Mouse (Mus musculus) limb, embryonic 10.5 days (tissue): ENCODE measurements at regions not wholly inside any gene's neighbourhood (a gene's known extent, or its start where the extent isn't known, plus 50 kb on each side); places are given as distances from the start of the nearest gene placed in this dataset.

Source experiments
- DNase-seq: peaks from one replicate; pipeline ENCODE4 v3.0.0-alpha.2; 2017; ENCODE audit warnings: low spot score
- H3K27ac ChIP-seq: fragments of 300-500 bp; sonication (generic); 2 replicates; pipeline ENCODE4 v1.5.1; 2016; ENCODE audit warnings: mild to moderate bottlenecking
- H3K27me3 ChIP-seq: fragments of 300-500 bp; sonication (generic); 2 replicates; pipeline ENCODE4 v1.6.1; 2016; ENCODE audit warnings: low read depth, mild to moderate bottlenecking; ENCODE audit not compliant: poor library complexity, severe bottlenecking
- H3K36me3 ChIP-seq: fragments of 300-500 bp; sonication (generic); 2 replicates; pipeline ENCODE4 v1.6.1; 2016; ENCODE audit warnings: mild to moderate bottlenecking, moderate library complexity
- H3K4me1 ChIP-seq: fragments of 300-500 bp; sonication (generic); 2 replicates; pipeline ENCODE4 v1.6.1; 2016
- H3K4me3 ChIP-seq: fragments of 300-500 bp; sonication (generic); 2 replicates; pipeline ENCODE4 v1.5.1; 2016; ENCODE audit warnings: mild to moderate bottlenecking, moderate library complexity
- H3K9me3 ChIP-seq: fragments of 300-500 bp; sonication (generic); replicated peaks from 2 replicates; pipeline ENCODE4 v1.6.1; 2016; ENCODE audit warnings: mild to moderate bottlenecking
- WGBS: fragments of 180-500 bp; shearing (Covaris S2); methylation state at CpG from one replicate; pipeline ENCODE4 v1.1.7; 2016; 5-methylcytosine and 5-hydroxymethylcytosine counted together

DNA sequence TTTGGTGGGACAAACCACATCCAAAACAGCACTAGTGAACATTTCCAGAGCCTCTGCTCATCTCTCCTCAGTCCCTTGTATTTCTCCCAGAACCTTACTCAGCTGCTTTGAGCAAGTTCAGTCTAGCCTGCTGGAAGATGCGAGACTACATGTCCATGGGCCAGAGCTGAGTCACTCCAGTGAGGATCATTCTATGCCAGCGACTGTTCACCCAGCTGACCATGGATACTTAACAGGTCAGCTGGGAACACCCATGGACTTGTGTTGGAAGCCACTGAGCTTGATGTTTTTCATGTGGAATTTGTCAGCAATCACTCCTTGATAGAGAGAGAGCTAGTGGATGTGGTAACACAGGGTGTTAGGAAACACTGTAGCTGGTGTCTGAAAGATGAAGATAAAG is 146.5 kb upstream of the Jag1 start:
- H3K36me3 ChIP-seq = no peaks in the 10 kb centered on the region
- WGBS = 89% methylated on average over 2 of the region's 2 CpGs
- no peak overlapping the region for H3K27ac ChIP-seq
- no peak overlapping the region for H3K4me3 ChIP-seq
- no peaks in the 10 kb centered on the region for H3K27me3 ChIP-seq
- no peaks in the 10 kb centered on the region for H3K4me1 ChIP-seq
- H3K9me3 ChIP-seq = no peaks in the 10 kb centered on the region
- DNase-seq = no peak

DNA sequence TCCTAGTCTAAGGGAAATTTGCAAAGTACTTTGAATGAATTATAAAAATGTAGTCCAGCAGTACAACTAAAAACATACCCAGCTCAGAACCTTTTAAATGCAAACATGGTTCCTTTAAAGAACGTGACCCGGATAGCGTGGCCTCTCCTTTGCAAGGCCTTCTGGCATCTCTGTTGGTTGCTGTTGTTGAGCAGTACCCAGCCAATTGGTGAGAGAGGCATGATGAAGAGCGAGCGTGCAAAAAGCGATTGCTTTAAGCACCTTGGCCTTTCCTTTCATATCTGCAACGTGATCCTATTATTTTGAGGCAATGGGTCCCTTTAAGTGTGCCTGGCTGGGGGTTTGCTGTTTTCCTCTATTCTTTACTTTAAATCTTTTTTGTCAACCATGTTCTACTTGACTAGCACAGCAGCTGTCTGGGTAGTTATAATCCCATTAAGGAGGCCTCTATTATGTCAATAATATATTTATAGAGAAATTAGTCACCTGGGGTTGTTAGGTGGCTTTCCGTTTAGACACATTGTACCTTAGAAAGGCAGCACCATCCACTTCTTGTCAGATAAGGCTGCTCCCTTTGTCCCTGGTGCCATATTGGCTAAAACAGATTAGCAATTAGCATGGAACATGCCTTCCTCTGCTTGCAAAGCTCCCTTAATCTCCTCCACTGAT is 141.5 kb upstream of the Jag1 start:
- Histone ChIP-seq H3K4me3 (no peak overlapping the region), H3K27ac (no peak overlapping the region), H3K9me3 (no peaks in the 10 kb centered on the region), H3K4me1 (no peaks in the 10 kb centered on the region), H3K36me3 (no peaks in the 10 kb centered on the region), H3K27me3 (peaks cover 20% of the 10 kb centered on the region; the same call in 1 of the 2 replicates)
- WGBS = 95% methylated on average over 8 of the region's 8 CpGs
- DNase-seq = no peak

DNA sequence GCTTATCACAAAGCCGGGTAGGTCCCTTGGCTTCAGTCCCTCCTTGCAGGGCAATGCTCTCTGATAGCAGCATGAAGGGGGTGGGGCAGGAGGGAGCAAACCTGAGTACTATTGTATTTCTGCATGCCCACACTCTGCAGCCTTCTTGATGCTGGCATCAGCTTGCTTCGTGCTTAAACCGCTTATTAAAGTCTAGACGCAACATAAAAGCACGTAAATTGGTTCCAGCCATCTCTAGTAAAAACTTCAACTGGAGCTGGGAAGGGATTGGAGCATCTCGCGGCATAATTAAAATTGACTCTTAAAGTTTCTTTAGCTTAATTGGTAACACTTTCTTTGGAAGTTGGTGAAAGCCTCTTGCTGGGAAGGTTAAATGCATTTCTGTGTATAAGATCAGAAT is 131.5 kb upstream of the Jag1 start:
- peak; percentile 45 for DNase-seq
- peak overlapping the region; percentile 5; the same call in 1 of the 2 replicates for H3K4me3 ChIP-seq
- peak overlapping the region; percentile 63 for H3K27ac ChIP-seq
- no peaks in the 10 kb centered on the region for H3K36me3 ChIP-seq
- peaks cover 52% of the 10 kb centered on the region for H3K4me1 ChIP-seq
- peaks cover 43% of the 10 kb centered on the region for H3K27me3 ChIP-seq
- no peaks in the 10 kb centered on the region for H3K9me3 ChIP-seq
- WGBS = 16% methylated on average over 7 of the region's 7 CpGs

DNA sequence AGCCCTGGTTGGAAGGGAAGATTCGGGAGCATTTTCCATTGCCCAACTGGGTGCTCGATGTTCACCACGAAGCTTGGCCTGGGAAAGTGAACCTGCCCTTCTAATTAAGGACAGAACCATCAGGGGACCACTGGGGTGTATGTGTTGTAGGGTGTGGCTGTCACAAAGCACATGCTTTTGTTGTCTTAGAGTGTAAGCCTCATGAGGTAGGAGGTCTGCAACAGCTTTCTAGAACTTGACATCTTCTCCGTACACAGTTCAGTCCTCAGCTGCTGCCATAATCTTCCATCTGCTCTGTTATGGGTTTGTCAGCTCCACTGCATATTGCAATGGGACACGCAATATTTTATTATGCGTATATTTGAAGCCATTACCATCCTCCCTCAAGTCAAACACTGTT is 127.9 kb upstream of the Jag1 start:
- no peak for DNase-seq
- H3K27me3 ChIP-seq = peaks cover 9% of the 10 kb centered on the region
- H3K4me3 ChIP-seq = no peak overlapping the region
- H3K27ac ChIP-seq = peak overlapping the region; percentile 76
- peaks cover 52% of the 10 kb centered on the region for H3K4me1 ChIP-seq
- no peaks in the 10 kb centered on the region for H3K9me3 ChIP-seq
- WGBS = 83% methylated on average over 6 of the region's 6 CpGs
- no peaks in the 10 kb centered on the region for H3K36me3 ChIP-seq

DNA sequence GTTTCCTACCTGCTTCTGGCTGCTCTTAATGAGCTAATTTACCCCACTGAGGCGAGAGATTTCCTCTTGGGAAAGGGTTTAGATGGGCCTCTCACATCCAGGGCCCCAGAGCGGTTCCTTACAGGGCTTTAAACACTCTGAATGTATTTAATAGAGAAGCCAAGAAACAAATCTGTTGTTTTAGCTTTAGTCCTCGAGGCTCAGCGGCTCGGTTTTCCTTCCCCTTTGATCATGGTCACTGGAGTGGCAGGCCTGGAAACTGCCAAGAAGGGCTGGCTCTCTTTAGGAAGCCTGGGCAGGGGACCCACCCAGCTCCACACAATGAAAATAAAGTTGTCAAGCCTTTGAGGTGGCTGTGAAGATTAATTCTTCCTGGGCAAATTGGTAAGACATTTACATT is 127.5 kb upstream of the Jag1 start:
- WGBS = 13% methylated on average over 5 of the region's 5 CpGs
- H3K27ac ChIP-seq = peak overlapping the region; percentile 76; the same call in 1 of the 2 replicates
- H3K27me3 ChIP-seq = 0 out of 2 replicates have a peak, but pooled peaks cover 5% of the 10 kb centered on the region
- peaks cover 51% of the 10 kb centered on the region for H3K4me1 ChIP-seq
- DNase-seq = peak; percentile 60
- no peak overlapping the region for H3K4me3 ChIP-seq
- H3K9me3 ChIP-seq = no peaks in the 10 kb centered on the region
- no peaks in the 10 kb centered on the region for H3K36me3 ChIP-seq

DNA sequence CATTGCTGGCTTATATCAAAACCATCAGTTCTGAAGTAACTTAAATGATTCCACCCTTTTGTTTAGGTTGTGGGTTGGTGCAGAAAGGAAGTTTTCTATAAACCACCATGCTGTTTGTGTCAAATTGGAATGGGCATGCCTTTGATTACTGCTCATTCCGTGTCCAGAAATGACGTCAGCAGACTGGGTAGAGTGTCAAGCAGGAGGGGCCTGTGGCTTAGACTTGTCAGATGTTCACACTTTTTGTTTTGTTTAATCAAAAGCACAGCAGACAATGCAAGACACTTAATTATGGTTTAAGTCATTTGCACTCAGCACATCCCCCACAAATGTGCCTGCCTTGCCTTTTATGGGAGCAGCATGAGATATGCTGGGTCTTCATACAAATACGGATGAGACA is 120.5 kb upstream of the Jag1 start:
- Histone ChIP-seq H3K27me3 (0 out of 2 replicates have a peak, but pooled peaks cover 3% of the 10 kb centered on the region), H3K4me3 (no peak overlapping the region), H3K27ac (no peak overlapping the region), H3K36me3 (no peaks in the 10 kb centered on the region), H3K4me1 (no peaks in the 10 kb centered on the region), H3K9me3 (no peaks in the 10 kb centered on the region)
- 71% methylated on average over 3 of the region's 3 CpGs for WGBS
- DNase-seq = no peak

DNA sequence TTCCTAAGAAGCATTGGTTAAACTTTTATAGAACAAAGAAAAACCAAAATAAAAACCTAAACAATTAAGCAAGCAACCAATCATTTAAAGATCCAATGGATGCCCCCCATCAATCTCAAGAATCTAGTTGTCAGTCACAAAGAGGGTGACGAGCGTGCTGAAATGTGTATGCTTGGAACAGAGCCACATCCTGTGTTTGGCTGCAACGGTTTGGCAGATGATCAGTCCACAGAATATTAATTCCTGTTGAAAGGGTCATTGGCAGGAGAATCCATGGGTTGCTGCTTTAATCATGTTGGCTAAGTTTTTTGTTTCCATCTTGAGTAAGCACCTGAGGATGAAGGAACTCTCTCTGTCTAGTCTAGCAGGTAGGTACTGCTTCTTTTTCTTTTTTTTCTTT is 117.5 kb upstream of the Jag1 start:
- no peak for DNase-seq
- H3K27ac ChIP-seq = no peak overlapping the region
- H3K27me3 ChIP-seq = 0 out of 2 replicates have a peak, but pooled peaks cover 3% of the 10 kb centered on the region
- no peak overlapping the region for H3K4me3 ChIP-seq
- no peaks in the 10 kb centered on the region for H3K9me3 ChIP-seq
- H3K36me3 ChIP-seq = no peaks in the 10 kb centered on the region
- WGBS = 91% methylated on average over 3 of the region's 3 CpGs
- 0 out of 2 replicates have a peak, but pooled peaks cover 3% of the 10 kb centered on the region for H3K4me1 ChIP-seq

DNA sequence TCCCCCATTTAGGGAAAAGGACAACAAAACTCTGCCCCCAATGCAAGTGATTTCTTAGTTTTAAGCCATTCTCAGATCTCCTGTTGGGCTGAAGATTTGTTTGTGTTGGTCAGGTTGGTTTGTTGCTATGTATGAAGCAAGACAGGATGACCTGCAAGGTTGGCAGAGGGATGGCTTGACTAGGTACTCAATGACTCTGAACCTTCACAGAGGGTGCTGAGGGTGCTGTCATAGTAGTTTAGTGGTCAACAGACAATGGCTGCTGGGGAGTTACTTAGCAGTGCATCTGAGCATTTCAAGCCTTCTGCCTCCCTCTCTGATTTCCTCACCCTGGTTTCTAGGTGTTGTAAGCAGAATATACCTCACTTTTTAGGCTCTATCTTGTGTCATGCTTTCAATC is 114.7 kb upstream of the Jag1 start:
- Histone ChIP-seq H3K36me3 (no peaks in the 10 kb centered on the region), H3K4me3 (no peak overlapping the region), H3K4me1 (0 out of 2 replicates have a peak, but pooled peaks cover 3% of the 10 kb centered on the region), H3K27me3 (no peaks in the 10 kb centered on the region), H3K27ac (no peak overlapping the region), H3K9me3 (no peaks in the 10 kb centered on the region)
- no peak for DNase-seq

DNA sequence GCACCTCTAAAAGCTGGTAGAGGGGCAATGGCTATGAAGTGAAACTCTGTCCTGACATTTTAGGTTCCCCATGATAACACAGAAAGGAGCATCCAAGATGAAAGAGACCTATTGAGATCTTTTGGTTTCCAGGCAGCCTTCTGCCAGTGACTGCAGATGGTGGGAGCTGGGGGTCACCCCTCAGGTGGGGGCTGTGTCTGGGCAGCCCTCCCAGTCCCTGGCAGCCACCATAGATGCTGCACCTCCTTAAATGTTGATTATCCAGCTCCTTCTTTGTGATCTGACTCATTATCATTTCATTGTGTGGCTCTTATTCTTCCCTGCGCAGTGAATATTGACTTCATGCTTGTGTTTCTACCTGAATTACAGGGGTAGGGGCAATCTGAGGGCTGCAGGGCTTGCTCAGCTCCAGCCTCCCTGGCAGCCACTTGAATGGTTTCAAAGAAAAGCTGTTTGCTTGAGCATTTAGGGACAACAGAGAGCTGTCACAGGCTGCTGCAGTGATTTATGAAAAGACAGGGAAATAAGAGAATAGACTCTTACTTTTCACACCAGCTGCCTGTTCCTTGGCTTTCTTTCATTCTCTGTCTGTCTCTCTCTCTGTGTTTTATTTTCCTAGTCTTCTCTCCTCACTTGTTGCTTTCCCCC is 113.1 kb upstream of the Jag1 start:
- no peak overlapping the region for H3K27ac ChIP-seq
- no peak overlapping the region for H3K4me3 ChIP-seq
- WGBS = 63% methylated on average over 1 of the region's 1 CpGs
- no peak for DNase-seq
- no peaks in the 10 kb centered on the region for H3K9me3 ChIP-seq
- 0 out of 2 replicates have a peak, but pooled peaks cover 3% of the 10 kb centered on the region for H3K4me1 ChIP-seq
- H3K36me3 ChIP-seq = no peaks in the 10 kb centered on the region
- no peaks in the 10 kb centered on the region for H3K27me3 ChIP-seq

DNA sequence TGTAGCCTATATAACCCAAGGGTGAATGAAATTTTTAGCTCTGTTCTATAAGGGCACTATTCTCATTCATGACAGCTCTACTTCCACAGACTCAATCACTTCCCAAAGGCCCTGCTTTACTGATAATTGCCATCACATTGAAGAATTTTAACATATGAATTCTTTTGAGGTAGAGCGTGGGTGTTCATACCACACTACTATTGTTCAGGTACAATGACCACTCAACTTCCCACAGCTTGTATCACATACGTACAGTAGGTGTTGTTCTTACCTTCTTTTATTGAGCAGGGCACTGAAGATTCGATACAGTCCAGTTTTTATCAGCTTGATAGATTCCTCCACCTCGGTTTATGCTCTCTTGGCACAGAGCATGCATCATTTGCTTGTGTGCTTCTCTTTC is 111.1 kb upstream of the Jag1 start:
- no peak for DNase-seq
- Histone ChIP-seq H3K9me3 (no peaks in the 10 kb centered on the region), H3K4me1 (0 out of 2 replicates have a peak, but pooled peaks cover 3% of the 10 kb centered on the region), H3K36me3 (no peaks in the 10 kb centered on the region), H3K27ac (no peak overlapping the region), H3K4me3 (no peak overlapping the region), H3K27me3 (no peaks in the 10 kb centered on the region)
- WGBS = 90% methylated on average over 4 of the region's 4 CpGs

DNA sequence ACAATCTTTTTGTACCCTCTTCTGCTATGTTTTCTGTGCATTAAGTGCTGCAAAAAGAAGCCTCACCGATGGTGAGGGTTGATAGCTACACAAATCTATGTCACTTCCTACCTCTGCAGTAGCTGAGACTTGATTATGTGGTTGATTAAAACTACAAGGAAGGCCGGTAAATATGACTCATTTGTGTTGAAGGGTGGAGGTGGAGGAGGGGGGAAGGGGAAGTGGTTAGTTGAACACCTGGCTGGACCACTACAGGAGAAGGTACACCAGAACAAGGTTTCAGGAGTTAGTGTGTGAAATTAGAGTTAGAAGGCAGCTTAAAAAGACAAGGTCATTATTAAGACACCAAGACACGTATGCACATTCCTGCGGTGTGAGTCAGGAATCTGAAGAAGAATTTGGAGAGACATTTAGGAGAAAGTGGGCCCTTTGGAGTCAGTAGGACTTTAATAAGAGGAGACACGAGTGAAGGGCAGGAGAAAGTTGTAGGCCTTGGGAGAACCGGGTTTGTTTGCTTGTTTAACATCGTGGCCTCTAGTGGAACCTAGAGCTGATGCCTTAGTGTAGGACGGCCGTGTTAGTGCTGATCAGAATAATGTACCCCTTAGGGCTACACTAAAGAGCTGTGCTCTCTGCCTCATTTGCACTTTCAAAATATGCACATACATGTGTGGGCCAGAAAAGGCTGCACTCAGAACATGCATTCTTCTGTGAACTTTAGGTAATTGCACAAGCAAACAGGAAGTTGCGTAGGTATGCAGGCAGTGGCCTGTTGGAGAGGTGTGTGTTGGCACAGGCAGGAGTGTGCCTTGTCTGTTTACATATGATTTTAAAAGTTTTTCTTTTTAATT is 108.5 kb upstream of the Jag1 start:
- Histone ChIP-seq H3K27me3 (no peaks in the 10 kb centered on the region), H3K4me3 (no peak overlapping the region), H3K4me1 (0 out of 2 replicates have a peak, but pooled peaks cover 3% of the 10 kb centered on the region), H3K27ac (no peak overlapping the region), H3K36me3 (no peaks in the 10 kb centered on the region), H3K9me3 (no peaks in the 10 kb centered on the region)
- 91% methylated on average over 10 of the region's 10 CpGs for WGBS
- no peak for DNase-seq

DNA sequence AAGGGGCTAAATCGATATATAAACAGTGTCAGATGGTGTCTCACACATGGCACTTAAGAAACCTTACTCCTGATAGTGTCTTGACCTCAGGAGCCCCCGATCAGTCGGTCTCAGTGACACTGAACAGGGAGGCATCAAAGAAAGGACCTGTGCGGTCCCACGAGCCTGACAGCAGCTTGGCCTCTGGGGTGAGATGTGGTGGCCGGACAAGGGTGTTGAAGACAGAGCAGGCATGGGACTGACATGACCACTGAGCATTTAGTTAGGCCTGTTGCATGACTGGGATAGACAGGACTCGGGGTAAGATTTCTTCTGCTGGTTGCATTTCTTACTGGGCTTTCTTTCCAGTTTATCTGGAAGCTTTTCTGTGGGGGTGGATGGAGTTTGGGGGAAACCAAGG is 99.3 kb upstream of the Jag1 start:
- 15% methylated on average over 7 of the region's 7 CpGs for WGBS
- no peak for DNase-seq
- no peaks in the 10 kb centered on the region for H3K36me3 ChIP-seq
- H3K4me1 ChIP-seq = peaks cover 14% of the 10 kb centered on the region
- H3K27ac ChIP-seq = no peak overlapping the region
- H3K4me3 ChIP-seq = no peak overlapping the region
- no peaks in the 10 kb centered on the region for H3K9me3 ChIP-seq
- no peaks in the 10 kb centered on the region for H3K27me3 ChIP-seq

DNA sequence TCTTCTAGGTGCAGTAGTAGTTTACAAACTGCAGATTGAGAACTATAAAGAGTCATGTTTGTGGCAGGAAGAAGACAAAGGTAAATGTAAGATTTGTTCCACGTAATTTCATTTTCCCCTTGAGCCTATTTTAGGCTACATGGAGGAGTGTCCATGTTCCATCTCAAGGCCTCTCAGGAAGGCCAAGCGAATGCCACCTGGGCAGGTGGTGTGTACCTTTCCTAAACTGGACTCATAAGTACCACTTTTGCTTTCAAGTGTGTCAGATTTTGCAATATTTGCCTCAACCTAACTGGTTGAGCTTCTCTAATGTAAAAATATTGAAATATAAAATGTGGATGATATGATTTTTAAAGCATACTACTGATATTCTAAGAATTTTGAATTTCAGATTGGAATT is 91.4 kb upstream of the Jag1 start:
- no peaks in the 10 kb centered on the region for H3K36me3 ChIP-seq
- 92% methylated on average over 2 of the region's 2 CpGs for WGBS
- H3K27ac ChIP-seq = no peak overlapping the region
- DNase-seq = no peak
- 0 out of 2 replicates have a peak, but pooled peaks cover 3% of the 10 kb centered on the region for H3K27me3 ChIP-seq
- no peaks in the 10 kb centered on the region for H3K9me3 ChIP-seq
- H3K4me1 ChIP-seq = peaks cover 7% of the 10 kb centered on the region; the same call in 1 of the 2 replicates
- H3K4me3 ChIP-seq = no peak overlapping the region
